Mouse (Mus musculus) brown adipose tissue, adult 24 weeks (tissue): ENCODE data around the gene Tff3. TPM values are rescaled to one million over a fixed set of nuclear protein-coding genes. Genes with fewer than 3 reads are reported as not detected.
A peak's percentile ranks its signal among the peaks of the same experiment; 100 is the strongest.

ENCODE experiments used
- H3K27ac ChIP-seq: fragments of 200-500 bp; replicated peaks from 2 replicates; pipeline ENCODE4 v1.5.1; 2012; ENCODE audit warnings: low read depth, mild to moderate bottlenecking, low read length
- H3K4me1 ChIP-seq: fragments of 200-500 bp; 2 replicates; pipeline ENCODE4 v1.6.1; 2012; ENCODE audit warnings: low read length, mixed read lengths; ENCODE audit not compliant: control insufficient read depth, insufficient read depth, insufficient read length
- H3K4me3 ChIP-seq: fragments of 200-500 bp; 2 replicates; pipeline ENCODE4 v1.5.1; 2012; ENCODE audit warnings: low read depth, mild to moderate bottlenecking, low read length, moderate library complexity; ENCODE audit not compliant: insufficient read depth
- polyA plus RNA-seq: library from polyadenylated mRNA; stranded (reverse); fragments of >200 nt; gene quantifications from 2 replicates; pipeline ENCODE4 v1.2.4, GENCODE M21; 2012; ENCODE audit not compliant: missing spikeins, insufficient read depth, insufficient read length

The Tff3 gene
- polyA plus RNA-seq, 1 experiment = not detected

DNA sequence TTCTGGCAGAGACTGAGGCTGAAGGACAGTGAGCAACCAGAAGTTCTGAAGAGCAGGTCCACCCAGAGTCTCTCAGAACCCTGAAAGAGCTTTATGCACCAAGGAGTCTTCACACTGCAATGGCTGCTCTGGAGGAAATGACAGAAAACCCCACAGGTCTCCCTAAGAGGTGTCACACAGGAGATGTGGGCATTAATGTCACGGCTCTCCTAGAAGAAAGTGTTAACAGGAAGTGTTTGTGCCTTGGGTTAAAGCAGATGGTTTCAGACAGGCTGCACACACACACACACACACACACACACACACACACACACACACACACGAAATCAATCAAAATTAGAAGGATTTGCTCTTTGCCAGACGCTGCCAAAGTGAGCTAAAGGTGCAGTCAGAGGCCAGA is 6.8 kb upstream of the Tff3 start:
- H3K27ac ChIP-seq = no peak overlapping the region
- H3K4me1 ChIP-seq = no peaks in the 10 kb centered on the region
- no peak overlapping the region for H3K4me3 ChIP-seq

DNA sequence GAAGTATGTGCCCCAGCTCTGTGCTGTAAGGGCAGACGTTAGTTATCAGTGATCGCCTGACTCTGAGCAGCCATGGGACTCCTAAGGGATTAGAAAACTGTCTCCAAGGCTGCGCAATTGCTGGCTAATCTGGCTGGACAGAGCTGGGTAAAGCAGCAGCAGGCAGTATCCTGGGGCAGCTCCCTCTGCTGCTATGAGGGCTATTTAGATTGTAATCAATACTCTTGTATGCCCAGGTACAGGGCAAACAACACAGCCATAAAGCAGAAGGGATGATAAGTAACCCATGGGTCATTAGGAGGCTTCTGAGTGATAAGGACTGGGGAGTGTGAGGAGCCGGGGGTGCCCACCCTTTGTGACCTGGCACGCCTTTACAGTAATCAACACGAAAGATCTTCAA is 5.5 kb upstream of the Tff3 start:
- H3K27ac ChIP-seq = no peak overlapping the region
- no peaks in the 10 kb centered on the region for H3K4me1 ChIP-seq
- no peak overlapping the region for H3K4me3 ChIP-seq

DNA sequence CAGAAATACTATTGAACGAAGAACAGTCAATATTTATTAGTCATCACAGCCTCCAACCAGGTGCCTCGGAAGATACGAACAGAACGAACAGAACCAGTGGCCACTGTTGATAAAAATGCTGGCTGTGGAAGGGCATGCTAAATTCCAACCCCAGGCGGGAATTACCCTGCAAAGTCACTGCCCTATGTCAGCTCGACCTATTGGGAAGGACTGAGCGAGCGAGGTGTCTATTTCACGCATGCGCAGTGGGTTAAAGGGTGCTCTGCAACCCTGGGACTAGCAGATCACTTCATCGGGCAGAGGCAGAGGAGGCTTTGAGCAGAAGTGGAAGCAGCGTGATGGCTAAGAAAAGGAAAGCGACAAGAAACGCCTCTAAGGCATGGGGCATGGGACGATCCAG is 4.3 kb upstream of the Tff3 start:
- Histone ChIP-seq H3K4me3 (no peak overlapping the region), H3K27ac (no peak overlapping the region), H3K4me1 (no peaks in the 10 kb centered on the region)

DNA sequence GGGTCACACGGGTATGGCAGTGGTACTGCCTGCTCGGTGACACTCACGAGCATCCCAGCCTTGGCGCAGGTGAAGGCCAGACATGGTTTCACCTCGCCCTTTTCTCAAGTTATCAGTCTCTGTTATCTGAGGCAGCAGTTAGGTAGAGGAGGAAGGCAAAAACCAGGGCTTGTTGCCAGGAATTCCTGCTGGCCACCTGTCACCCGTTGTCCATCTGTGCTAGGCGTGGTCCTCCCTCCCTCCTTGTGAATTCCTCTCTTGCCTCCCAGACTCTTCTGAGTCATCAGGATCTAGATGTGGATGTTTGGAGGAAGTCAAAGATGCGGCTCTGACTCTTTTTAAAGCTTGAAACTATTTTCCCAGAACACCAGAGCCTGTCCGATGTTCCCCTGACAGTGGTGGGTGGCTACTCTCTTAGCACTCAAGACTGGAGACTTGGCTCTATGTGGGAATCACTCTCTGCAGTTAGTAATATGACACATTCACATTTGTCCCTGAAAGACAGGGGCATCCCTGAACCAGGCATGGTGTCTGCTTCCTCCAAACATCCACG is 1.9 kb upstream of the Tff3 start:
- H3K4me1 ChIP-seq = no peaks in the 10 kb centered on the region
- no peak overlapping the region for H3K27ac ChIP-seq
- no peak overlapping the region for H3K4me3 ChIP-seq

DNA sequence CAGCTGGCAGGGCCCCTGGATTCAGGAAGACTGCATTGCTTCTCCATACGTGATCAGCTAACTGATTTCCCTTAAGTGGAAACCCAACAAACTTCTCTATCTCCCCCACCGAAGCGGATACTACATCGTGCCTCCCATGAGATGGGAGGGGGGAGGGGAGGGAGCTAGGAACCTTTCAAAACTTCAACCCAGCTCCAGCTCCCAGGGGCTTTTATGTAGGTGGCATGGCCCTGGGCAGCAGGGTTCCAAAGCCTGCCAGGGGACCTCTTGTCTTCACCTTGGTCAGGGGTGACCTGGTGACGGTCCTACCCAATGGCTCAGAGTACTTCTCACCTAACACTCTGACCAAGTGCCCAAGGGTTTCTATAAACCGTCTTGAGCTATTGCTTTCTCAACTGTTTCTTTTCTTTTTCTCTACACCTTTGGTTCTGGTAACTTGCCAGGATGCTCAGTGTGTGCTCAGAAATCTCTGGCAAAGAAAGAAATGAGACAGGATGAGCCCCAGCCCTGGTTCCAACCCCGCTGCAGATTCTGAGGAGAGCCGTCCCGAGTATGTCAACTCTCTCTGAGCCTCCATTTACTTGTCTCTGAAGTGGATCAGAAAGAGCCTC is 633 bp downstream of the Tff3 start:
- H3K4me1 ChIP-seq = no peaks in the 10 kb centered on the region
- H3K4me3 ChIP-seq = no peak overlapping the region
- no peak overlapping the region for H3K27ac ChIP-seq

DNA sequence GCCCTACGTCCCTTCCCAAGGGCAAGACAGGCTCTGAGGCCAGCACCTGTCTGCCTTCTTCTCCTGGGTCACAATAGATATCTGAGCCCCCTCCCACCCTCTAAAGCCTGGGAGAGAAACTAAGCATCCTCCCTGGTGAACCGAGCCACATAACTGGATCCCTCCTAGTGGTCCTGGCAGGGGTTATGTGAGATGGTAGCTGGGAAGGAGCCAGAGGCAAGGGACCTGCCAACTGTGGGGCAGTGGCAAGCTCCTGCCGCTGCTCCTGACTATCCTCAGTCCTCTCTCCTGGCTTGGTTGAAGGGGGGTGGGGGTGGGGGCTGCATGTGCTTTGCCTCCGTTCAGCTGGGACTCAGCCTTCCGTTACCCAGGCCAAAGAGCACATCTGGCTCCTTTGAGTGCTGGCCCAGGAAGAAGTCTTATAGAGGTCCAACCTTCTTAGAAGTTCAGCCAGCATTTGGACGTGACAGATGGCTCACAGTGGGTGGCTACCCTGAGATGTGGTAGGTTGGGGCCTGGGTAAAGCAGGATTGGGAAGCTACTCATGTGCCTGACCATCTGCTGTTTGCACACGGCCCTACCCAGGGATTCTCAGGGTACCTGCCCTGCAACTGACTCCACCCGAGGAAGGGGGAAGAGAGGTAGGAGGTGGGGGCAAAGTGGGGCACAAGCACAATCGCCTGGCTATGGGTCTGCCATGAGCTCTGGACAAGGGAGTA is 3.7 kb downstream of the Tff3 start:
- H3K4me1 ChIP-seq = no peaks in the 10 kb centered on the region
- H3K27ac ChIP-seq = no peak overlapping the region
- no peak overlapping the region for H3K4me3 ChIP-seq

DNA sequence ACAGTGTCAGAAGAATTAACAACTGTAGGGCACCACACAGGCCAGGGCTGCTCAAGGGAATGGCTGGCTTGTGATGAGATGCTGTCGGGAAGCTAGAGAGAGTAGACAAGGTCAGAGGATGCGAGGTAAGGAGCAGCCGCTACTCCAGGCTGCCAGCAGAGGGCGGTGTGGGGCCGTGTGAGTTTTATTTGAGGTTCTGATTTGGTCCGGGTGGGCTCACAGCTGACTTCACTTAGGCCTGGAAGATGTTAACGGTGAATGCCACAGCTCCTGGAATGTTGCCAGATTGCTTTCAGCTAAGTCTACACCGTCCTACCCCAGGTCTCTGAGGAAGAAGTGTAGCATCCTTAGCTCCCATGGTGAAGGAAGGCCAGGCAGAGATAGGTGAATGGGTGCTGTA is 7.5 kb downstream of the Tff3 start:
- no peaks in the 10 kb centered on the region for H3K4me1 ChIP-seq
- H3K4me3 ChIP-seq = no peak overlapping the region
- no peak overlapping the region for H3K27ac ChIP-seq

DNA sequence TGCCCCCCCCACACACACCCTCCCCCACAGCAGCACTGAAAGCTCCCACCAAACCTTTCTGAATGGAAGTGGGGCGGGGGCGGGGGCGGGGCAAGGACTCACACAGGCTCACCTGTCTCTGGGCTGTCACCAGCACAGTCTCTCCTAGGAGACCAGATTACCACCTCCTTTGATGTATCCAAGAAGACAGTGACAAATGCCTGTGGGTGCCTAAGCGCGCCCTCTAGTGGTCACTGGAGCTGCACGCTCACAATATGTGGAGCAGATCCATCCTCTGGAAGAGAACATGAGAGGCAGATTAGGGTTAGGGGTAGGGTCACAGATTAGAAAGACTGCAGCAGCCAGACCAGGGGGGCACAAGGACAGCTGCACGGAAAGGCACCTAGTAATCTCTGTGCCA is 10.0 kb downstream of the Tff3 start:
- H3K4me1 ChIP-seq = no peaks in the 10 kb centered on the region
- no peak overlapping the region for H3K4me3 ChIP-seq
- no peak overlapping the region for H3K27ac ChIP-seq

DNA sequence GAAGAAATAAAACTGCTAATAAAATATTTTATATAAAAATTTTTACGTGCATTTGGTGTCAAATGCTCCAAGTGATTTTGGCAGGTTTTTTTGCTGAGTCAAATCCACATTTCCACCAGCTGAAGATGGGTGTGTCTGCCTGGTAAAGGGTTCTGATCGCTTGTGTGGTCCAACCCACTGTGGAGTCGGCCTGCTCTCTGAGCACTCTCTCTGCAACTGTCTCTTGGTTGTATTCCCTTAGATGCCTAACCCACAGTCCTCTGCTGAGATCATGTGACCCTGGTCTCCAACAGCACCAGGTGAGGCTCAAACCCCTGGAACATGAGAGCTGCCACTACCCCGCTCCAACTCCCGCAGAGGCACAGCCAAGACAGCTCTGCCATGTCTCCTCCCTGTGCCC is 11.5 kb downstream of the Tff3 start:
- H3K4me1 ChIP-seq = no peaks in the 10 kb centered on the region
- H3K27ac ChIP-seq = no peak overlapping the region

DNA sequence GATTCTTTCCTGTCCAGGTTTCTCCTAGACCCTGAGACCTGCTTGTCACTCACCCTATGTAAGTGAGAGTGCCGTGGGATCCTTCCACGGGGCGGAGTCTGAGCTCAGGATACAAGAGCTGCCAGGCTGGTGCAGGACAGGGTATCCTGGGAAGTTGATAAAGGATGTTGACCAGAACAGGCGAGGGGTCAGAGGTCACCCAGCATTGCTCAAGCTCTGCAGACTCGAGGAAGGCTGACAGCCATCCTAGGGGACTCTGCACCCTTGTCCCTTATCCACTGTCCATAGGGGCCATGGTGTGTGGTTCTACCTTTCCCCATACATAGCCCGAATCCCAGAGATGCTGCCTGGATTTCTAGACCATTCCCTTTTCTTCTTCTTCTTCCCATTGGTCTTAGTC is 13.4 kb downstream of the Tff3 start:
- Histone ChIP-seq H3K27ac (no peak overlapping the region), H3K4me3 (no peak overlapping the region), H3K4me1 (no peaks in the 10 kb centered on the region)

More for the DNA sequence above, 11.5 kb downstream of the Tff3 start:
- no peak overlapping the region for H3K4me3 ChIP-seq

DNA sequence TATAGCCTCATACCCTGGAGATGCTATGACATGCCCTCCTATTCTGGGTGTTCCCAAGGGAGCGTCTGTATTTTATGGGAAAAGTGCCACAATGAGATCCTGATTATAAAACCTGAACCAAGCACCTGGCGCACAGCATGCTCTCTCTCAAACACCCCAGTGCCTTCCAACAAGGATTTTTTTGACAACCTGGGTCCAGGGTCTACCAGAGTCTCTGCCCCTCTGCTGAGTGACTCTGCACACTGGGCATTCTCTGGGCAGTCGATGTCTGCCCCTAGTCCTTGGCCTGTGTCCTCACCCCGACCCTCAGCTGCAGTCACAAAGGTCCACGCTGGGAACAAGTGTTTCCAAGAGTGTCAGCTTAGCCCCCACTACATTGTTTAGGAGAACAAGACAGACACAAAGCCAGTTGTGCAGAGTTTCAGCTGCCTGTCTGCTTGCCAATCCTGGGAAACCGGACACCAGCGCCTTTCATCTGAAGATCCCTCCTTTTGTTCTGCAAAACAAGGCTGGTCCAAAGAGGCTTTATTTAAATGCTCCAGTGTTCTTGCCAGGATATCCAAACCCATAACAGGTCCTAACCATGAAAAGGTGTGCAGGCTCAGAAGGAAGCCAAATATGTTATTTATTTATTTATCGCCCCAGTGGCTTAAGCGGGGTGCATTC is 16.1 kb downstream of the Tff3 start:
- H3K4me3 ChIP-seq = no peak overlapping the region
- no peaks in the 10 kb centered on the region for H3K4me1 ChIP-seq
- H3K27ac ChIP-seq = no peak overlapping the region

DNA sequence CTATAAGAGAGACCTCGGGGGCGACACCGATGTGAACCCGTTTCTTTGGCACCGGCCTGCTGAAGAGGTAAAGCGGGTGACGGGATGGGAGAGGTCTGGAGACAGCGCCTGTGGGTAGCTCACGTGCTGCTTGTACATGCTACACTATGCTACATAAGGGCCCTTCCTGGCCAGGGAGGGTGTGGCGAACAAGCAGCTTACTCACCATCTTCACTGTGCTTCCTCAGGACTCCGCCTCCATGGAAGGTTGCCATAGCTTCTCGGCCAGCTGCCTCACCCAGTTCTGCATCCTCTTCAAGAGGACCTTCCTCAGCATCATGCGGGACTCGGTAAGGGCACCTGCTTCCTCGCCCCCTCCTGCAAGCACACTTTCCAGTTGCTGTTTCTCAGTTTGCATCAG is 21.1 kb downstream of the Tff3 start:
- no peak overlapping the region for H3K27ac ChIP-seq
- peaks cover 5% of the 10 kb centered on the region for H3K4me1 ChIP-seq
- H3K4me3 ChIP-seq = no peak overlapping the region

DNA sequence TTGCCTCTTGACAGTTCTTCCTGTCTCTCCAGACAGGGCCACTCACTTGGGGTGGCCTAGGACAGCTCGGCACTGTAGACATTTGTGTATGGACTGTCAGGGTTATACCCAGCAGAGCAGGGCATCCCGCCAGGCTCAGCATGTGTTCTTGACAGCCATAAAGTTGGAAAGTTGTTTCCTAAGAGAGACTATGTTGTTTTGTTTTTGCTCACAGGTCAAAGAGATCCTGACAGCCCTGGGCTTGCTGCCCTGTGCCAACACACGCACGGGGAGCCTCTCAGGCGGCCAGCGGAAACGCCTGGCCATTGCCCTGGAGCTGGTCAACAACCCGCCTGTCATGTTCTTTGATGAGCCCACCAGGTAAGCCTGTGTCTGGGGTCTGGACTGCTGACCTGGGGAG is 25.6 kb downstream of the Tff3 start:
- Histone ChIP-seq H3K4me3 (no peak overlapping the region), H3K4me1 (peaks cover 16% of the 10 kb centered on the region), H3K27ac (peak overlapping the region; percentile 58)

DNA sequence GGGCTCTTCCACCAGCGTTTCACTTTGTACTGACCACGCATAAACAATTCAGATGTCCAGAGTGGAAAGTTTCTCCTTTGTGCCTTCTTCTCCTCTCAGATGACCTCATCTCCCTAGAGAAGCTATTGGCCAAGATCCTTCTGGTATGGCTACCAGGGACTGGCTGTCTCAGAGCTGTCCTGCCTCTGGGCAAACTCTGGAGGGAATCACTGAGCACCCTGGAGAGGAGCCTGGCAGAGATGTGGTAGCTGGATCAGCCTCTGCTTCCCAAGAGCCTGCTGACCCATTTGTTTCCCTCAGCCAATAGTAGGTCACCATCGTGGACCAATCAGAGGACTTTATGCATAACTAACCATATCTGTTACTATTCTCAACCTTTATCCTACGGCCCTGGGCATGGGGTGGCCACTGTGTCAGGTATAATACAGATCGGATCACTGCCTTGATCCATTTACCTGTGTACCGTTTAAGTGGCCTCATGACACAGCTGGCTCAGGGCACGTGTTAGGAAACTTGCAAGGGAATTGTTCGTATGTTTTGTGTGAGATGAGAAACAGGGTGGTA is 26.4 kb downstream of the Tff3 start:
- Histone ChIP-seq H3K4me3 (no peak overlapping the region), H3K27ac (peak overlapping the region; percentile 60), H3K4me1 (peaks cover 16% of the 10 kb centered on the region)

DNA sequence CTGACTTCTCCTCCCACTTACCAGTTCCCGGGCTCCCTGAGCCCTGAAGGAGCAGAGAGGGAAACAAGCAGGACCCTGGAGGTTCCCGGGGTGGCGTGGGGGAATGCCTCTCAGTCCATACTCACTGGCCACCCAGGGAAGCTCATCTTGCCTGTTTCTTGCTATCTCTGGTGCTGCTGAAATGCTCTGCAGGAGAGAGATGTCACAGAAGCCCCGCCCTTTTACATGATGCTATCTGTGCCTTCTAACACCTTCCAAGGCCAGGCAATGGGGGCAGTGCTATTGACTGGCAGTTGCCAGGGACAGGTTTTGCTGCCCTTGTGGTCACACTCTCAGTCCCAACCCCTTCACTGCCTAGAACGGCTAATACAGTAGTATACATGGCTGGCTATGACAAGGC is 30.7 kb downstream of the Tff3 start:
- Histone ChIP-seq H3K27ac (no peak overlapping the region), H3K4me3 (no peak overlapping the region), H3K4me1 (peaks cover 12% of the 10 kb centered on the region)
